In the genomic region with DNA sequence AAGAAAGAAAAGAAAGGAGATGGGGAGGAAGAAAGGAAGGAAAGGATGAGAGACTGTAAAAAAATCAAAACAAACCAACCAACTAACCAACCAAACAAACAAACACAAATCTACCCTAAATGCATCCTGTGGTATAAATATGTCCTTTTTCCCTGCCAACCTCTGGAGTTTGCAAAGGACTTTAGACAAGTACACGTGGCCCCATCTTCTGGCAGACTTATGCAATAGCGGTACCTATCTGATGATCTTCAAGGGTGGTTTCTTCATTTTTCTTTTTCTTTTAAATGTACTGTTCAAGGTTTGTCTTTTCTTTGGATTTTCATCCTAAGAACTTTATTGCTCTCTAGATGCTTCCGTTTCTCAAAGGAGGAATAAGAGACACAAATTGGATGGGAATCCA, we compare ENCODE assay signal across 8 mouse cellular contexts.
DNase-seq lines count a peak whose midpoint lies in the region; ATAC-seq lines count a peak whose summit lies in the region.

No protein-coding gene starts in this region.

- ATAC-seq in erythroblast, adult 5-6 weeks (replicated peaks; ENCODE audit: low FRiP score, poor library complexity, severe bottlenecking): no peak

- intact Hi-C loops in left cerebral cortex, postnatal 14 days (cut with DNase I): loop anchor here (2.0 kb wide), 1 partner anchor 1471 kb away; no protein-coding TSS in a partner anchor

- peak; percentile 49 to 73 for DNase-seq in cerebellum, adult 18-20 months
- DNase-seq in cerebellum, adult 11-12 months: no peak
- DNase-seq in left cerebral cortex, postnatal 14 days (ENCODE audit: low spot score in 2 of 2): peak; percentile 37 to 44
- no peak for DNase-seq in left cerebral cortex, adult 8-10 months (ENCODE audit: low spot score in 2 of 2)
- peak; percentile 69 for DNase-seq in adrenal gland, postnatal 14 days
- peak; percentile 49 for DNase-seq in heart, postnatal 4 days
- peak; percentile 20 for DNase-seq in skeletal muscle tissue, adult 2 months (ENCODE audit: low read depth, low spot score)

Comparison
In these comparisons a context has a peak if more than half of its experiments do, and no peak if none do; other contexts are left out.
1. DNase-seq: peak in cerebellum, adult 18-20 months (2 of 2), left cerebral cortex, postnatal 14 days (2 of 2), adrenal gland, postnatal 14 days (single experiment), heart, postnatal 4 days (single experiment) and skeletal muscle tissue, adult 2 months (single experiment); none in cerebellum, adult 11-12 months (single experiment) and left cerebral cortex, adult 8-10 months (0 of 2).